Mouse (Mus musculus) layer of hippocampus, adult 9-11 months (tissue): ENCODE results near the gene Svop.

Experiments used
- DNase-seq: peaks from one replicate; pipeline ENCODE4 v3.0.0; 2022

Gene Svop

GRCm38 (mm10) chr5:113992339-113992831 is 99.0 kb downstream of the Svop start:
- DNase-seq, result no peak

- no peak for DNase-seq
Observed at GRCm38 (mm10) chr5:113991141-113991540, 100.2 kb downstream of the Svop start.

GRCm38 (mm10) chr5:113990593-113990992 is 100.8 kb downstream of the Svop start:
- DNase-seq, result no peak

- no peak for DNase-seq
Observed at GRCm38 (mm10) chr5:113989437-113990024, 101.8 kb downstream of the Svop start.

- DNase-seq, result no peak
Observed at GRCm38 (mm10) chr5:113986182-113986961, 105.0 kb downstream of the Svop start.

GRCm38 (mm10) chr5:113985737-113986136 is 105.6 kb downstream of the Svop start:
- DNase-seq, result no peak

GRCm38 (mm10) chr5:113984025-113984740 is 107.2 kb downstream of the Svop start:
- DNase-seq, result no peak

- DNase-seq, result no peak
Observed at GRCm38 (mm10) chr5:113983541-113983940, 107.8 kb downstream of the Svop start.

GRCm38 (mm10) chr5:113981843-113982242 is 109.5 kb downstream of the Svop start:
- DNase-seq, result no peak

- no peak for DNase-seq
Observed at GRCm38 (mm10) chr5:113981171-113981570, 110.2 kb downstream of the Svop start.

- no peak for DNase-seq
Observed at GRCm38 (mm10) chr5:113980511-113980910, 110.9 kb downstream of the Svop start.

- DNase-seq, result no peak
Observed at GRCm38 (mm10) chr5:113977309-113977708, 114.1 kb downstream of the Svop start.
